Mouse (Mus musculus) gastrocnemius, postnatal 4 days (tissue): ENCODE measurements around the gene Trf. TPM values are rescaled to one million over a fixed set of nuclear protein-coding genes. Genes with fewer than 3 reads are reported as not detected.
"Not testable (repeated sequence)": the region's sequence is repeated elsewhere in the genome, so short reads cannot be mapped to it uniquely, and the experiment has no call there.

Source experiments
- DNase-seq, 2 experiments: peaks; one replicate each; pipeline ENCODE4 v3.0.0; 2021 to 2022; ENCODE audit warnings: low spot score in 2 of 2, mixed read lengths in 2 of 2
- total RNA-seq, 2 experiments: library from RNA; stranded (reverse); gene quantifications; 2 replicates each; pipeline ENCODE4 v1.2.3; 2021

The Trf gene
- total RNA-seq, 2 experiments from 2014 or later, result 24.5 to 82.3 TPM

- DNase-seq, result no peak
These were observed 66.4 kb downstream of the Trf start for GRCm38 (mm10) chr9:103163806-103164205.

GRCm38 (mm10) chr9:103155158-103155557 lies 75.1 kb downstream of the Trf start:
- not testable (repeated sequence) for DNase-seq

GRCm38 (mm10) chr9:103154568-103154967 lies 75.7 kb downstream of the Trf start:
- no peak for DNase-seq

Other genes with a start within 250 kb of the Trf start
- gene Slco2a1, start 241.7 kb downstream of the Trf start, total RNA-seq, result 1 to 10 TPM in 1 of 2 experiments, under 1 TPM in 1; 0.93 to 1.9 TPM
- 1 to 10 TPM; 1.7 to 2.6 TPM for gene Rab6b, start 118.7 kb downstream of the Trf start, total RNA-seq
- 10 to 100 TPM; 19.8 to 22.3 TPM for gene Srprb, start 28.3 kb downstream of the Trf start, total RNA-seq
- 1 to 10 TPM; 5.7 to 8.6 TPM for gene Gm20425, start 137 bp downstream of the Trf start, total RNA-seq
- gene 1300017J02Rik, start 74.6 kb upstream of the Trf start, total RNA-seq, result 1 to 10 TPM; 1.2 to 1.4 TPM
- 10 to 100 TPM; 36.7 to 40.4 TPM for gene Topbp1, start 74.8 kb upstream of the Trf start, total RNA-seq
- gene Cdv3, start 135.4 kb upstream of the Trf start, total RNA-seq, result 100 to 1,000 TPM; 142 to 157 TPM
- under 1 TPM; 0.62 to 0.64 TPM for gene Bfsp2, start 250.0 kb upstream of the Trf start, total RNA-seq